Mouse (Mus musculus): ENCODE measurements around the gene Nxph3.

Nxph3 gene

DNA sequence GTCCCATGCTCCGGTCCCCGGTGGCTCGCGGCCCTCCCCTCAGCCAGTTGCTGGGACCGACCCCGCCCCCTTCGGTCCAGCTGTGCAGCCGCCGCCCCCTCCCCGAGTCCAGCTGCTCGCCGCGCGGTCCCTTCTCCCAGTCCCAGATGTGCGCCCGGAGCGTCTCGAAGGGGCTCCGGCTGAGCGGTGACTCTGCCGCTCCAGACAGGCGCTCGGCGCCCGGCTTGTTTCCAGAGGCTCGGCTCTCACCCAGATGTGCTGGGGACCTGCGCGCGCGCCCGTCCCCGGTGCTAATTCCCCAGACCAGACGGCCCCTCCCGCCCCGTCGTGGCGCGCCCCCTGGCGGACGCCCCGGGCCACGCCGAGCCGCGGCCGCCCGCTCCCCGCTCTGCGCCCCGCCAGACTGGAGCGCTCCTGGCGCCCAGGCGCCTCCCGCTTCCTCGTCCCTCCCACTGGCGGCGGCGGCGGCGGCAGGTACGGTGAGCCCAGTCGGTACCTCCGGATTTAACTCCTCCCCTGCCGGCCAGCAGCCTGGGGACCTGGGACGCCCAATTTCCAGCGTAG is at the start of gene Nxph3:
Gene Nxph3, minus strand, starts transcription at position 273 of the 564 bp plus-strand sequence.
- DNase-seq: peak; percentile 60

DNA sequence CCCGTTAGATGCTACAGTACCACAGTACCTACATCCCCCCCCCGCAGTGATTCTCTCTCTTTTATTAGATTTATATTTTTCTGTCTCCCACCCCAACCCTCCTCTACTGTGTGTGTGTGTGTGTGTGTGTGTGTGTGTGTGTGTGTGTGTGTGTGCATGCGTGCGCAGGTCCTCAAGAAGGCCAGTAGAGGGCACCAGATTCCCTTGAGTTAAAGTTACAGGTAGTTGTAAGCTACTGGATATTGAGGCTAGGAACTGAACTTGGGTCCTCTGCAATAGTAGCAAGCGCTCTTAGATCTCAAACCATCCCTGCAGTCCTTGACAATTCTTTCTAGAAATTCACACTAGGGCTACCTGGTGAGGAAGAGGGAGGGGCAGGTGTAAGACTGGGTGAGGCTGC is 49.5 kb upstream of the Nxph3 start:
- DNase-seq: no peak

DNA sequence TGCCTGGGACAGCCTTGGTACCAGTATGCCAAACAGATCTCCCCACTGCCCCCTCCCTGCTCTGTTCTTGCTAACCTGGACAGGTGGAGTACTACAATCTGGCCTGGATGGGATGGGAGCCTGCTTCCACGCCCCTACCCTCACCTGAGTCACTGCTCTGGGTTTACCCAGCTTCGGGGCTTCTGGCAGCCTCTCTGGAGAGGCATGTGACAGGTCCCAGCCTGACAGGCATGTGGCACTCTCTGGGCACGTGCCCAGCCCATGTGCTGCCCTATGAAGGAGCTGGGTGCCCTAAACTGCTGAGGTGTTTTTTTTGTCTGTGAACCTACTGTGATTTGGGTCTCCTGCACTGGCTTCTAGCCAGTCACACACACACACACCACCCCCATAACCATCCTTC is 46.4 kb upstream of the Nxph3 start:
- DNase-seq: no peak

DNA sequence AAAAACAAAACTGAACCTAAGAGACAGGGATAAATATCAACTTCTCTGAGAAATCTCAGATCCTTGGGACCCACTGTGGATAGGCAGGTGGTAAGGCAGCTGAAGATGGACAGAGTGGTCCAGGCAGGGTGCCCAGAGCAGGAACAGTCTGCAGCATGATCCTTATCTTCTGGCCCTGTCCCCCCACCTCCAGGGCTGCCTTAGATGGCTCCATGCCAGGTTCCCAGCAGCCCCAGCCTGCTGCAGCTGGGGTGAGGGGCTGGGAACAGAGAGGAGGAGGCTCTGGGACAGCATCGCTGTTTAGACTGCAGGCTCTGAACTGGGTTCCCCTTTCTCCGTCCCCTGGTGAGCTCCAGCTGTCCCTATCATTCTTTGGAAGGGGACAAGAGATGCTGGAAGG is 45.4 kb upstream of the Nxph3 start:
- DNase-seq: no peak

DNA sequence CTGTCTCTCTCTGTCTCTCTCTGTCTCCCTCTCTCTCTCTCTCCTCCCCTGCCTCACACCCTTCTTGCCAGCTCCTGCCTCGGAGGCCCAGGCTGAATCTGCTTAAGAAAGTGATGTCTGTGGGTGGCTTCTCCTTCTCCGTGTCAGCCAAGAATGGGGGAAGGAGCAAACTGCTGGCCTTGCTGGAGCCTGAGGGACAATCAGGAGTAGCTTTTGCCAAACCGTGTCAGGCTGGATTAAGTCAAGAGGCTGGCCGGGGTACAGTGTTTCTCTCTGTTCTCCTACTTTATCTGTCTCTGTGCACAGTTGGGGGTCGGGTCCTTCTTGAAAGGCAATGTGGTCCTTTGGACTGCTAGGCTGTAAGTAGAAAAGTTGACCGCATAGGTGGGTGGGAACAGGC is 43.3 kb upstream of the Nxph3 start:
- peak; percentile 15 for DNase-seq

DNA sequence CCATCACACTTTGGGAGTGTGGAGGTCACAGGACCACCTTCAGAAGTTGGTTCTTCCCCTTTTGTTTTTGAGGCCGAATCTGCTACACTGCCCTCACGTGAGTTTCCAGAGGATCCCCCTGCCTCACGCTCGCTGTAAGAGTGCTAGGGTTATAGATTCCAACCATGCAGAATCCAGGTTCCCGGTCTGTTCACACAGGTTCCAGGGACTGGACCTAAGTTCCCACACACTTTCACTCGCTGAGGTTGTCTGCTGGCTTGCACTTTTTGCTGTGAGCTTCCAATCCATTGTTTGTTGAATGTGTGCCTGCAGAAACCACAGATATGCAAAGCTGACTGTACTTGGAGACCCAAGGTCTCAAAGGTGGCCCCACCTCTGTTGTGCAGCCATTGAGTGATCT is 42.7 kb upstream of the Nxph3 start:
- no peak for DNase-seq

DNA sequence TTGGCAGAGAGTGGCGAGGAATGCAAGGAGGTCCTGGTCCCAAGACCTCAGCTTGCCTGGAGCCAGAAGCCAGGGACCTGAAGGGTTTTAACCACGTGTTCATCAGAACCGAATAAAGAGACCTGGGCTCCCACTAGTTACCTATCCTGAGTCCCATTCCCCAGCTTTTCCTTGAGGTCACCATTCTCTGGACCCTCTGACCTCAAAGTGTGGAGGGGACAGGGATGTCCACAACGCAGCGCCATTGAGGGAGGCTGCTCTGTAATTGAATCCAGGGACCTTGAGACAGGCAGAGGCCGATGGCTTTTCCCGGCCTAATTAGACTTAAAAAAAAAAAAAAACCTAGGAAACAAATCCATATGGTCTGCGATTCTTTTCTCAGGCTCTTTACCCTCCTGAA is 40.9 kb upstream of the Nxph3 start:
- no peak for DNase-seq

DNA sequence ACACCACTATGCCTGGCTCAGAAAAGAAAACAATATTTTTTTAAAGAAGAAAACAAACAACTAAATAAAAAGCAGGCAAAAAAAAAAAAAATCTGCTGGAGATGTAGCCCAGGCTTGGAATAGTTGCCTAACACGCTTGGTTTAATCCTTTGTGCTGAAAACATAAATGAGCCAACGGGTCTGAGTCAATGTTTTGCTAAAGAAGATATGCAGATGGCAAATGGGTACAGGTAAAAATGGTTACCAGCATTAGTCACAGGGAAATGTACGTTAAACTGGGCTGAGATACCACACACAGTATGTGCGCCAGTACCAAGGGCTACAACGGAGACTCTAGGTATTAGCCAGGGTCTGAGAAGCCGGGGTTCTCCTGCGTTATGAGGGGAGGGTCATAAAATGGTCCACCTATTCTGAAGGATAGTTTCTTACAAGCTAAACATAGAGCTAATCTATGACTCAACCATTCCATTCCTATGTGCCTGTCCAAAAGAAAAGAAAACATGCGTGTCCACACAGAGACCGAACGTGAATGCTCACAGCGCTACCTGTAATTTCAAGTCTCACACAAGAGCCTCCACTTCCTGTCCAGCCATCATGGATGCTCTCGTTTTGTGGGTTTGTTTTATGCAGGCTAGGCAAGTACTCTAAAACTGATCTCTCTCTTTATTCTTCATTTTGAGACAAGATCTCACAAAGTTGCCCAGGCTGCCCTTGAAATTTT is 36.1 kb upstream of the Nxph3 start:
- no peak for DNase-seq

DNA sequence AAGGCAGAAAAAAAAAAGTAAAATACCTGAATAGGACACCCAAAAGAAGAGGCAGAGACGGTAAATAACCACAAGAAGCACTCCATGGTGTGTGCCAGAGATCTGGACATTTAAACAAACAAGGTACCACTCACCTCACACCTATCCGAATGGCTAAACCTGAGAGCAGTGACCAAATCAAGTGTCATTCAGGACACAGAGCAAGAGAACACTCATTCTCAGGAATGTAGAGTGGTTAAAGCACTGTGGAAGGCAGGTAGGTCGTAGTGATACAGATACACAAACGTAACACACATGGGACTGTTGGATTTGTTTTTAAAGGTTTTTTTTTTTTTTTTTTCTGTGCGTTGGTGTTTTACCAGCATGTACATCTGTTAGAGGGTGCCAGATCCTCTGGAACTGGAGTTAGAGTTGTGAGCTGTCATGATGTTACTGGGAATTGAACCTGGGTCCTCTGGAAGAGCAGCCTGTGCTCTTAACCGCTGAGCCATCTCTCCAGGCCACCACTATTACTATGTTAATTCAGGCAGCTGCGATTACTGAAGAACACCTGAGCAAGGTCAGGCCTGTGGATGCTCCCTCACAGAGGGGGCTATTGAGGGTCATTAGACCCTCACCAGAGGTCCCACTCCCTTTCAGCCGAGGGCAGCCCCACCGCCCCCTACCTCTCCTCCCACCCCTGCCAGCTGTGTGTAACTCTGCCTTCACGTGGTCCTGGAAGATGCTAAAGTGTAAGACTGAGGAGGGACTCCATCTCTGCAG is 31.8 kb upstream of the Nxph3 start:
- DNase-seq: no peak

DNA sequence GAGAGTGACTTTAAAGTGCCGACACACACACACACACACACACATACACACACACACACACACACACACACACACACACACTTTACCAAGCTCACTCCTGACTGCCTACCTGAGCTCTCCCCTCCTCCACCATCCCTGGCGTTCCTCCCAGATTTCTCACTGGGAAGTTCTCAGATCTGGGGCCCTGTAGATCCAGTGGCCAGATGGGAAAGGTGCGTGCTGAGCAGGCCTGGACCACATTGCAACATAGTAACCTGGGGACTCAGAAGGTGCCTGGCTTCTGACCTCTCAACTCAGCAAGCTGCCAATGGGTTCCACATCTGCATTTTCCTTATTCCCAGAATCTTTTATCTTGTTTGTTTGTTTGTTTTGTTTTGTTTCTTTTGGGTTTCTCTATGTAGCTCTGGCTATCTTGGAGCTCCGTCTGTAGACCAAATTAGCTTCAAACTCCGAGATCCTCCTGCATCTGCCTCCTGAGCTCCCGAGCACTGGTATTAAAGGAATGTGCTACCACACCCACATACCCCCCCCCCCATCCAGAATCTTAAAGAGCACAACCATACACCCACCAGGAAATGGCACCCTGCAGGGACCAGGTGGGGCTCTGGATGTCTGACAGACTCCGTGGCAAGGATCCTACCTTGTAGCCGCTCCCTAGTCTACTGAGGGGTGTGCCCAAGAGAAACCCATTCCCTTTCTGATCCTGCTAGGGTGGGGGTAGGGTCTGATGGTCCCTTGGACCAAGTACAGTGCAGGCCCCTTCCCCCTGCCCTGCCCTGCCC is 30.4 kb upstream of the Nxph3 start:
- DNase-seq: no peak

DNA sequence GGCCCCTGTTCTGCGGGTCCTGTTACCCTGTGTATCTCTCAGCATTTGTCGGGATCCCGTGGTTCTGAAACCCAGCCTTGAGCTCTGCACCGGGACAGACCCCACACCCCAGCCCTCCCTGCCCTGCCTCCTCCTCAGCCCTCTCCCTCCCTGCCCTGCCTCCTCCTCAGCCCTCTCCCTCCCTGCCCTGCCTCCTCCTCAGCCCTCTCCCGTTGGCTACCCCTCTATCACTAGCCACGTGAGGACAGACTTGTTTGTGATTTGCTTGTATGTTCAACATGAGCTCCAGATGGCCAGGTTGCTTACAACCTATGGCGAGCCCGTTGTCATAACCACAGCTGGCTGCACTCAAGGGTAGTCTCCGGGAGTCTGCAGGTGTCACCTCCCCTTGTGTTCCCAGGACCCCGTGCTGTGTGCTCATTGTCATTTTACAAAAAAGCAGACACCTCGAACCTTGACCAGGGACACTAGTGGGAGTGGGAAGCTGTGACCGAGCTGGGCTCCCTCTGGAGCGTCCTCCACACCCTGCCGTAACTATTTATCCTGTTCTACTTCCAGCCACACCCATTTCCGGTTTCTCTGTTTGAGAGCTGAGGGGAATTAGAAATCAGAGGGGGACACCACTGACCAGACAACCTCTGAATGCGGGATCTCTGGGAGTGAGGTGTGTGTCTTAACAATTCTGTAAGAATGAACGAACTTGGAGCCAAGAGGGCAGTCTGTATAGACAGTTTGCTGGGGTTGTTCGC is 26.4 kb upstream of the Nxph3 start:
- DNase-seq: no peak

DNA sequence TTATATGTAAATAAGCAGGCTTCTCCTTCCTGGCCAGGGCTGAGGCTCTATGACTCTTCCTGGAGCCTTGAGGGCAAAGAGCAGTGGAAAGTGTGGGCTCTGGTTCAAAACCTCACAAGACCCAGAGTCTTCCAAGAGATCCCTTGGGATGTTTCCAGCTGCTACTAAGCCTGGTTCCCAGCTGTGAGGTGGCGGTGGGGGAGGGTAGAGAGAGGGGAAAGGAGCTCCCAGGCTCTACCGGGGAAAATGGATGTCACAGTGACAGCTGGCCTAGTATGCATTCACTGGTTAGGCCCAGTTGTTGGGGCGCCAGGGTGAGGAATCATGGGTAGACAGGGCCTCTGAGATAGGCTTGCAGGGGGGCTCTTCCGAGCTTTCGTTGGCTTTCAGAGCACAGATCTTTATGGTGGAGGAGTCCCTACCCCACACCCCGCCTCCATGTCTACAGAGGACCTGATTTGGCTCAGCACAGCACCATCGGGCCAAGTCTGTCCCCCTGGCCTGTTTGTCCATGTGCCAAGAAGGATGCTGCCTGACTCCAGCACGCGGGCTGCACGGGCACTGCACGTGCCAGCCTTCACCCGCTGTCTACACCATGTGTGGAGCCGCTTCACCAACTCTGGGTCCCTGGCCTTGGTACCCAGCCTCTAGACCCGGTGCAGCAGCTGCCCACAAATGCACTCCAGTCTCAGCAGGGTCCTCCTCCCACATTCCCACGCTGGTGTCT is 24.2 kb upstream of the Nxph3 start:
- no peak for DNase-seq

DNA sequence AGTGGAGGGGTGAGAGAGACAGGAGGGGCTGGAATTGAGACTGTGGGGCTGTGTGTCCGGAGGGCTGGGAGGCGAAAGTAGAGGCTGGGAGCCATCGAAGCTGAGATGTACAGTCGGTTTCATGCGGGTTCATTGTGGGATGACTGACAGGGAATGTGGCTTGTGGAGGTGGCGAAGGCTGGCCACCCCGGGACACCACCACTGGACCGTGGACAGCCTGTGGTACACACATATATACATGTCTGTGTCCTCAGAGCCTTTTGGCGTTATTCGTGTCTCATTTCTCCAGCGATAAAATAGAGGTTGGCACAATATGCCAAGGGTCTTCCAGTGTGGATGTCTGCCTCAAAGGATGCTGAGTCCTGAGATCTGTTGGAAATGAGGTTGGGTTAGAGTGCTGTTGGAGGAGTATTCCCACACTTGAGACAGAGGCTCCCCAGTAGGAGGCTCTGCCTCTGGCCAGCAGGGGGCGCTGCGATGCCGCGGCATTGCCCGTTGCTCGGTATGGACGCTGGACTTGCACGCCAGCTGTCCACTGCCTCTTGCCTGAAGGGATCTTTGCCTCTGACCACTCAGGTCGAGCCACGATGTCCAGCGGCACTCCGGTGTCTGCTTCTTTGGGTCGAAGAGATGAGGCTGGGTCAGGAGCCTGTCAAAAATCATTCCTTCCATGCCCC is 19.3 kb upstream of the Nxph3 start:
- peak; percentile 81 for DNase-seq

DNA sequence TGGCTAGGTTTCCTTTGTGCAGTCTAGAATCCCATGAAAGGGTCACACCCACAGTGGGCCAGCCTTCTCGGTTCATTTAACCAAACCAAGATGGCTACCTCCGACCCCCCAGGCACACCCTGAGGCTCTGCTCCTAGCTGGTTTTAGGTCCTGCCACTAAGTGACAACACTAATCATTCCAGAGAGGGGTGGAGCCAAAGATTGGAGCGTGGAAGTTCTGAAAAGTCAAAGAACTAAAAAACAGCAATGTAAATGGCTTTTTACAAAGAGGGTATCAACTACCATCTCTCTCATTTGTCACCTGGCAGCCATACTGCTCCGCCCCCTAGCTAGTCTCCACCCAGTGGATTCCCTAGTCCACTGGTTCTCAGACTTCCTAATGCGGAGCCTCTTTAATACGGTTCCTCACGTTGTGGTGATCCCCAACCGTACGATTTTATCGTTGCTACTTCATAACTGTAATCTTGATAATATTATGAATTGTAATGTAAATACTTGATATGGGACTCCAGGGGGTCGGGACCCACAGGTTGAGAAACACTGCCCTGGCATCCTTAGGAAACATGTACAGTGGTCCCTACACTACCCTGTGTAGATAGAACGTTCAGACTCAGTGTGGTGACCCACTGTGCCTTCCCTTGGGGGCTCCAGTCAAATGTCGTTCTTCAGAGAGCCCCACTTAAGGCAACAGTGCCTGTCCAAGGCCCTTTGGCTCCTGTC is 18.1 kb upstream of the Nxph3 start:
- no peak for DNase-seq

DNA sequence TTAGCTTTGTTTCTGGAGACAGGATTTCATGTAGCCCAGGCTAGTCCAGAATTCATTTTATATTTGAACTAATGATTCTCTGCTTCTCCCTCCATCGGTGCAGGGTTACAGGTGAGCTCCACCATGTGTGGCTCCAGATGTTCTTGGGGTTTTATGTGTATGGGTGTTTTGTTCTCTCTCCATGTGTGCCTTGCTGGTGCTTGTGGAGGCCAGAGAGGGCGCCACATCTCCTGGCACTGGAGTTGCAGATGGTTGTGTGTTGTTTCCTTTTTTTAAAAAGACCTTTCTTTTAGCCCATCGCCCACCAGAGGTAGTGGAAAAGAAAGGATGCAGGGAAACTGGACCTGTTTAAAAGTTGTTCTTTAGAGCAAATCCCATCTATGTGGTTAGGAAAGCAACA is 13.9 kb upstream of the Nxph3 start:
- no peak for DNase-seq

DNA sequence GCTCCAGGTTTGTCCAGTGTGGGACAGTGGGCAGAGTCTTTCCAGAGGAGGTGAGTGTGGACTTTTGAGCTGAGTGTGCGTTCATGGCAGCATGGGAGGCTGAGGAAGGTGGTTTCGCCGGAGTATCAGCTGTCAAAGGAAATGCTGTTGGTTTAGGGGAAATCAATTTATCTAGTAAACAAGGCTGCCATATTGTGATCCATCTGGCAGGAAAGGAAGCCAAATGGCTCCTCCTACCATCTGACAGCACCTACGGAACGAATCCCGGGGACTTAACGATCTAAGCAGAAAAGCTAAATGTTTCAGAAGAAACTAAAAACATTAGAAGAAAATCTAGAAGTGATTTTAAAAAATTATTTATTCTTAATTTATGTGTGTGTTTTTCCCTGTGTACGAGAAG is 12.9 kb upstream of the Nxph3 start:
- no peak for DNase-seq

DNA sequence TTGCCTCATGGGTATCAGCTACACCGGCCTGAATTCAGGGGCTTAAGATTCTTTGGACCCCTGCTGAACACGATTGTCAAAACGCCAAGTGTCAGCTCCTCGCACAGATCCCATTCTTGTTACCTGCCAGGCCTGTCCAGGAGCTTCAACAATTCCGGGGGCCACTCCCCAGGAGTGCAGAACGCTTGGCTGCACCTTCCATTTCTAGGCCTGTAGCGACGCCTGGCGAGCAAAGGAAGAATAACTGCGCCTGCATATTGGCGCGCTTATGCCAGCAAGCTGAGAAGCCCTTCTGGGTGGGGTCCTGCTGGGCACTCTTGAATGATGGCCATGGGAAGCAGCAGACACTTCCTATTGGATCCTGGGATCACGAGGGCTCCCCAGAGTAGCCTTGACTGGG is 7.2 kb upstream of the Nxph3 start:
- DNase-seq: peak; percentile 71

DNA sequence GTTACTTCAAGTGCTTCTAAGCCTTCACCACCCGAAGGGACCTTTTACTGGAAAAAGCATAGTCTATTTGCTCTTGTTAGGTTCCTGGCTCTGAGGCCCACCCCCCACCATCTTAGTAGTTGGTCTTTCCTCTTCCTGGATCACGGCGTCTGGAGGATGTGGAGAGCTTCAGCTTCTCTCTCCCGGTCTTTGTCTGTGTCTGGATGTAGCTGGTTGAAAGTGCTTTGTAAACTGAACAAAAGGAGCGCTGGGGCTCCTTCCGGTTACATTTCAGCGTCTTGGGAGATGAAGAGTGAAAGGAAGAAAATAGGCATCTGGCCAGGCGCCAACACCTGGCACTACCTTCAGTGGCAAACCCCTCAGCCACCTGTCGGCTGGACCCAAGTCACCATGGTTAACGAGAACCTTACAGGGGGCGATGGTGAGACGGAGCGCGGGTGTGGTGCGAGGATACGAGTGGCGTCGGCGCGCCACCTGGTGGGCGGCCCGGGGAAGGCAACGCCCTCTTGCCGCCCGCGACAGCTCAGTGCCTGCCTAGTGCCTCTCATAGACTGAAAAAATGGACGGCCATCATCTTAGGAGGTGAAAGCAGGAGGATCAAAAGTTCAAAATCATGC is 6.2 kb upstream of the Nxph3 start:
- DNase-seq: peak; percentile 85

DNA sequence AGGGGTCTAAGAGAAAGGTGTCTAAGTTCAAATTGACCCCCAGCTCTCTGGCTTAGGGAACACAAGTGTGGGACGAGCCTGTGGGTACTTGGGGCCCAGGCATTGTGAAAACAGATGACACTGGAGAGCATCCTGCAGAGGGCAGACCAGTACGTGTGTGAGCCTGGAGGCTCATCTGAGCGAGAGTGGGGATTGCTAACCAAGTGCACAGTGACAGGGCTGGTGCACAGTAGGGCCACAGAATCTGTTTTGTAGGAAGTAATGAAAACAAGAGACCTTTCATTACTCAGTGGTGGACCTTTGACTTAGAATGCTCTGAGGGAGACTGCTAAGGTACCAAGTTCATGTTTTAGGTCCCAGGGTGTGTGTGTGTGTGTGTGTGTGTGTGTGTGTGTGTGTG is 5.6 kb upstream of the Nxph3 start:
- no peak for DNase-seq

DNA sequence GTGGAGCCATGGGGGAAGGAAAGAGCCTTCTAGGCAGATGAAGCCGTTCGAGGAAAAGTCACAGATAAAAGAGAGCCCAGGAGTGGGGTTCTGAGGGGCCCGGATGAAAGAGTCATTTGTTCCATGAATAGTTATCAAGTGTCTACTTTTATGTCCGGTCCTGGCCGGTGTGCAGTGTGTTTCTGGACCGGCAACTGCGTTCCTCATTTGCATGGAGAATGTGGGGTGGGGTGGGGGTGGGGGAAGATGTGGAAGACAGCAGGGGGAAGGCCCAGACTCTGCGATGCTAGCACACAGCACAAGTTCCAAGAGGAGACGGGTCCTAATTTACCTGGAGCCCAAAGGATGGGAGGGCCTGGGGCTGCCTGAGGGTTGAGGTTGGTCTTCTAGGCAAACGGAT is 4.9 kb upstream of the Nxph3 start:
- DNase-seq: no peak

All from right cerebral cortex, adult 18-20 months (tissue).